Mouse (Mus musculus) cerebellum, adult 2 months (tissue): Measurements from ENCODE around the gene Hmbs. TPM values are rescaled to one million over a fixed set of nuclear protein-coding genes. Genes with fewer than 3 reads are reported as not detected.

Source experiments
- DNase-seq, 2 experiments: peaks; one replicate each; pipeline ENCODE4 v3.0.0; 2021
- H3K27ac ChIP-seq: fragments of 200-500 bp; 2 replicates; pipeline ENCODE4 v1.5.1; 2012; ENCODE audit warnings: low read length, control low read depth, inconsistent platforms; ENCODE audit not compliant: insufficient read depth
- H3K27me3 ChIP-seq: fragments of 200-500 bp; 2 replicates; pipeline ENCODE4 v1.6.1; 2012; ENCODE audit warnings: inconsistent platforms, mild to moderate bottlenecking, low read length, moderate library complexity; ENCODE audit not compliant: control insufficient read depth, insufficient read depth
- H3K4me1 ChIP-seq: fragments of 200-500 bp; 2 replicates; pipeline ENCODE4 v1.6.1; 2011; ENCODE audit warnings: low read length; ENCODE audit not compliant: control insufficient read depth, insufficient read depth
- H3K4me3 ChIP-seq: fragments of 200-500 bp; replicated peaks from 2 replicates; pipeline ENCODE3; 2011; ENCODE audit warnings: mild to moderate bottlenecking, low read depth, low read length, control low read depth; ENCODE audit not compliant: insufficient read depth
- CTCF ChIP-seq: fragments of 200-500 bp; IDR thresholded peaks from 2 replicates; pipeline ENCODE4 v1.5.1; 2011; ENCODE audit warnings: low read depth, mild to moderate bottlenecking, control low read depth, low read length, moderate library complexity, borderline replicate concordance; ENCODE audit not compliant: insufficient read depth
- POLR2A ChIP-seq: fragments of 200-500 bp; IDR thresholded peaks from 2 replicates; pipeline ENCODE4 v1.6.1; 2011; ENCODE audit warnings: low read length, control low read depth, borderline replicate concordance; ENCODE audit not compliant: insufficient read depth
- WGBS: fragments of 180-500 bp; shearing (Covaris S2); methylation state at CpG from one replicate; pipeline ENCODE4 v1.1.7; 2018; 5-methylcytosine and 5-hydroxymethylcytosine counted together
- polyA plus RNA-seq: library from polyadenylated mRNA; depleted of rRNA; stranded (reverse); fragments of >200 nt; gene quantifications from 2 replicates; pipeline ENCODE4 v1.2.3, GENCODE M21; 2012; rRNA removed

The Hmbs gene
- polyA plus RNA-seq, 1 experiment = 35.4 TPM

DNA sequence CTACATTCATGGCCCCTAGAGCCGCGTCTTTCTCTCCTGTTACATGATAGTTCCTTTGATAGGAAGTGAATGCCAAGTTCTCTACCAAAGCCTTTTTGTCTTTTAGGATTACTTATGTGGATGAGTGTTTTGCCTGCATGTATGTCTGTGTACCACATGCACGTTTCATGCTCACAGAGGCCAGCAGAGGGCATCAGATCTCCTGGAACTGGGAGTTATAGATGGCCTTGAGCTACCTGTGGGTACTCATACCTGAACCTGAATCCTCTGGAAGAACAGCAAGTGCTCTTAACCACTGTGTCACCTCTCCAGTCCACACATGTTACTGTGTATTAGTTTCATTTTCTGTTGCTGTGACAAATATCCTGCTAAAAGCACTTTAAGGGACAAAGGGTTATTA is 51.5 kb downstream of the Hmbs start:
- 67% methylated on average over 3 of the region's 3 CpGs for WGBS
- Histone ChIP-seq H3K4me1 (peaks cover 5% of the 10 kb centered on the region), H3K27ac (no peak overlapping the region), H3K4me3 (no peak overlapping the region), H3K27me3 (no peaks in the 10 kb centered on the region)
- TF ChIP-seq CTCF (peak; percentile 58; the same call in 1 of the 2 replicates), POLR2A (no peak)
- peak; percentile 48 to 49 for DNase-seq

DNA sequence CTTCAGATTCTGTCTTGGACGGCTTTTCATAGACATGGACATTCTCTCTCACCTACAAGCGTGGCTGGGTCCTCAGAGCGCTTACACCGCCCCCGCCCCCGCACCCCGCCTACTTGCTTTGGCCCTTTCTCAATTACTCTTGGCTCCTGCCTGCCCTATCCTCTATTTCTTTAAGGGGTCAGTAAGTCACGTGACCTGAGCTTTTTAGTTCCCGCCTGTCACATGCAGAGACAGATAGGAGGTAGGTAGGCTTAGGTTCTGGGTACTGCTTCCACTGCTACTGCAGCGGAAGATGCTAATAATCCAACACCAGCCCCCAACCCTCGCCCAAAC is 55.1 kb downstream of the Hmbs start:
- Histone ChIP-seq H3K27me3 (no peaks in the 10 kb centered on the region), H3K4me1 (peaks cover 9% of the 10 kb centered on the region), H3K27ac (peak overlapping the region; percentile 66), H3K4me3 (peak overlapping the region; percentile 93)
- TF ChIP-seq POLR2A (peak; percentile 24; the same call in 1 of the 2 replicates), CTCF (no peak)
- peak in 1 of 2 experiments; percentile 55 for DNase-seq
- WGBS = 7% methylated on average over 11 of the region's 11 CpGs

GRCm38 (mm10) chr9:44288076-44288958 is 55.7 kb downstream of the Hmbs start, which contains the start of gene Abcg4:
Gene Abcg4, minus strand, starts transcription at chr9:44288615.
- no peaks in the 10 kb centered on the region for H3K27me3 ChIP-seq
- TF ChIP-seq POLR2A (peak; percentile 39; the same call in 1 of the 2 replicates), CTCF (no peak)
- under 1% methylated on average over 38 of the region's 38 CpGs for WGBS
- peak within 1 kb of the TSS; percentile 93 for H3K4me3 ChIP-seq
- peak within 1 kb of the TSS; percentile 66 for H3K27ac ChIP-seq
- H3K4me1 ChIP-seq = peaks cover 12% of the 10 kb centered on the region
- DNase-seq = peak; percentile 72 to 82

GRCm38 (mm10) chr9:44287401-44288075 is 56.5 kb downstream of the Hmbs start:
- no peak for TF ChIP-seq POLR2A
- TF ChIP-seq CTCF = no peak
- peak; percentile 55 to 66 for DNase-seq
- no peaks in the 10 kb centered on the region for H3K27me3 ChIP-seq
- under 1% methylated on average over 47 of the region's 47 CpGs for WGBS
- peak overlapping the region; percentile 66 for H3K27ac ChIP-seq
- H3K4me1 ChIP-seq = peaks cover 14% of the 10 kb centered on the region
- peak overlapping the region; percentile 93 for H3K4me3 ChIP-seq

DNA sequence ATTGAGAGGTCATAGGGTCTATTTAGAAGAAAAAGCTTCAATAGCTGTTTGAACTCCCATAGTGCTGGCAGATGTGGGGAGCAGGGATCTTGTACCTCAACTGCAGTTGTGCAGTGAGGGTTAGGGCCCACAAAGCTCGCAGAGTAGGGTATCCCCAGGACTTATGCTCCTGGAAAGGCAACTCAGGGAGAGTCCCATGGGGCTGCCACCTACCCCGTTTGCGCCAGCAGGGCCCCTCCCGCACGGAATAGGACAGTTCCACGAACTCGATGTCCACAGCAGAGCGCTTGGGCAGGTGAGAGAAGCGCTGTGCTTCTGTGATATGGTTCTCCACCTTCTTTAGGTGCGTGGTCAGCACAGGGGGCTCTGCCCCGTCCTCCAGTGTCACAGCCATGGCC is 57.0 kb downstream of the Hmbs start:
- Histone ChIP-seq H3K4me1 (peaks cover 17% of the 10 kb centered on the region), H3K27me3 (no peaks in the 10 kb centered on the region), H3K27ac (peak overlapping the region; percentile 66), H3K4me3 (peak overlapping the region; percentile 93)
- WGBS = 5% methylated on average over 11 of the region's 11 CpGs
- no peak for TF ChIP-seq CTCF
- DNase-seq = no peak

Other genes with a start within 250 kb of the Hmbs start
- gene Mfrp, start 242.5 kb downstream of the Hmbs start, polyA plus RNA-seq = 2.7 and 7.3 TPM in 2 replicates
- gene C1qtnf5, start 237.0 kb downstream of the Hmbs start, polyA plus RNA-seq = 26.0 and 29.1 TPM in 2 replicates
- 0.41 and 0.75 TPM in 2 replicates for gene Gm49380, start 230.7 kb downstream of the Hmbs start, polyA plus RNA-seq
- 31.2 and 34.0 TPM in 2 replicates for gene Rnf26, start 230.7 kb downstream of the Hmbs start, polyA plus RNA-seq
- gene Mcam, start 209.8 kb downstream of the Hmbs start, polyA plus RNA-seq = 57.0 and 61.8 TPM in 2 replicates
- 14.5 and 15.3 TPM in 2 replicates for gene Cbl, start 110.2 kb downstream of the Hmbs start, polyA plus RNA-seq
- 3.7 and 7.0 TPM in 2 replicates for gene Ccdc153, start 103.6 kb downstream of the Hmbs start, polyA plus RNA-seq
- 0.08 and 0.19 TPM in 2 replicates for gene Pdzd3, start 92.8 kb downstream of the Hmbs start, polyA plus RNA-seq
- 7.9 and 9.9 TPM in 2 replicates for gene Nlrx1, start 75.6 kb downstream of the Hmbs start, polyA plus RNA-seq
- 105 and 120 TPM in 2 replicates for gene Abcg4, start 55.6 kb downstream of the Hmbs start, polyA plus RNA-seq
- 35.8 and 36.0 TPM in 2 replicates for gene Hinfp, start 38.6 kb downstream of the Hmbs start, polyA plus RNA-seq
- 112 and 113 TPM in 2 replicates for gene C2cd2l, start 23.9 kb downstream of the Hmbs start, polyA plus RNA-seq
- 23.5 and 23.6 TPM in 2 replicates for gene Dpagt1, start 18.2 kb downstream of the Hmbs start, polyA plus RNA-seq
- 63.1 and 63.5 TPM in 2 replicates for gene H2afx, start 9.5 kb downstream of the Hmbs start, polyA plus RNA-seq
- 58.4 and 60.9 TPM in 2 replicates for gene Vps11, start 17.4 kb upstream of the Hmbs start, polyA plus RNA-seq
- 53.2 and 55.0 TPM in 2 replicates for gene Hyou1, start 35.3 kb upstream of the Hmbs start, polyA plus RNA-seq
- 49.8 and 52.2 TPM in 2 replicates for gene Slc37a4, start 52.6 kb upstream of the Hmbs start, polyA plus RNA-seq
- gene Rps25, start 62.9 kb upstream of the Hmbs start, polyA plus RNA-seq = 434 and 456 TPM in 2 replicates
- 97.9 and 103 TPM in 2 replicates for gene Trappc4, start 63.4 kb upstream of the Hmbs start, polyA plus RNA-seq
- 50.1 and 53.2 TPM in 2 replicates for gene Ccdc84, start 74.3 kb upstream of the Hmbs start, polyA plus RNA-seq
- not detected in 2 replicates for gene Foxr1, start 96.9 kb upstream of the Hmbs start, polyA plus RNA-seq
- 0.13 TPM in 1 of 2 replicates, not detected in the other for gene Upk2, start 110.7 kb upstream of the Hmbs start, polyA plus RNA-seq
- gene Bcl9l, start 138.6 kb upstream of the Hmbs start, polyA plus RNA-seq = 22.0 and 22.3 TPM in 2 replicates
- 0.08 and 0.20 TPM in 2 replicates for gene Cxcr5, start 217.6 kb upstream of the Hmbs start, polyA plus RNA-seq